Mouse (Mus musculus) G1E (cell line): Measurements from ENCODE around the gene Vps53. TPM values are rescaled to one million over a fixed set of nuclear protein-coding genes. Genes with fewer than 3 reads are reported as not detected.

Experiments
- ATAC-seq: 2 replicates; pipeline ENCODE4 v1.8.0; 2016; ENCODE audit warnings: mild to moderate bottlenecking; ENCODE audit not compliant: insufficient number of reproducible peaks, poor library complexity, low FRiP score, severe bottlenecking; ENCODE audit errors: extremely low read depth
- DNase-seq: peaks from one replicate; pipeline ENCODE4 v3.0.0; 2012; ENCODE audit warnings: low spot score
- H3K27me3 ChIP-seq: 2 replicates; pipeline ENCODE4 v1.6.1; 2012; ENCODE audit warnings: mild to moderate bottlenecking, low read length, inconsistent platforms; ENCODE audit not compliant: insufficient read depth
- H3K36me3 ChIP-seq: replicated peaks from 2 replicates; pipeline ENCODE3; 2012; ENCODE audit warnings: mild to moderate bottlenecking, inconsistent platforms
- H3K4me1 ChIP-seq: 2 replicates; pipeline ENCODE4 v1.6.1; 2012; ENCODE audit warnings: low read depth, low read length, inconsistent platforms, mixed read lengths; ENCODE audit not compliant: insufficient read depth
- H3K4me3 ChIP-seq: 2 replicates; pipeline ENCODE4 v1.5.1; 2012; ENCODE audit warnings: low read depth, mild to moderate bottlenecking, inconsistent platforms, low read length, moderate library complexity, mixed read lengths
- H3K9me3 ChIP-seq: replicated peaks from 2 replicates; pipeline ENCODE4 v1.6.1; 2012; ENCODE audit warnings: inconsistent platforms
- CTCF ChIP-seq: IDR thresholded peaks from 2 replicates; pipeline ENCODE4 v1.5.1; 2012; ENCODE audit warnings: low read depth, low read length, inconsistent platforms, mixed read lengths
- GATA1 ChIP-seq: IDR thresholded peaks from 2 replicates; pipeline ENCODE4 v1.6.1; 2012; ENCODE audit warnings: borderline replicate concordance, low read length, inconsistent platforms, mixed read lengths
- GATA2 ChIP-seq: IDR thresholded peaks from 2 replicates; pipeline ENCODE4 v1.6.1; 2012; ENCODE audit warnings: low read depth, low read length, inconsistent platforms, borderline replicate concordance
- POLR2AphosphoS5 ChIP-seq: IDR thresholded peaks from 2 replicates; pipeline ENCODE4 v1.6.1; 2012; ENCODE audit warnings: low read depth, low read length, inconsistent platforms; ENCODE audit not compliant: insufficient replicate concordance
- TAL1 ChIP-seq: conservative IDR thresholded peaks from 2 replicates; pipeline ENCODE4 v1.6.1; 2012; ENCODE audit warnings: low read depth, low read length, inconsistent platforms, mixed read lengths
- polyA plus RNA-seq: library from polyadenylated mRNA; stranded (reverse); fragments of >175 nt; gene quantifications from 2 replicates; pipeline ENCODE4 v1.2.3, GENCODE M21; 2012
- total RNA-seq, 2 experiments: library from RNA; stranded (forward) in 1 of 2; stranded (reverse) in 1 of 2; fragments of 200-1000 nt in 1 of 2; fragments of >200 nt in 1 of 2; fragmentation: Nextera tagmentation in 1 of 2; gene quantifications; 2 replicates each; pipeline ENCODE4 v1.2.3; 2014 to 2017

Gene Vps53
- total and polyA plus RNA-seq, 3 experiments = 26.1 to 39.3 (median 35.5) TPM

DNA sequence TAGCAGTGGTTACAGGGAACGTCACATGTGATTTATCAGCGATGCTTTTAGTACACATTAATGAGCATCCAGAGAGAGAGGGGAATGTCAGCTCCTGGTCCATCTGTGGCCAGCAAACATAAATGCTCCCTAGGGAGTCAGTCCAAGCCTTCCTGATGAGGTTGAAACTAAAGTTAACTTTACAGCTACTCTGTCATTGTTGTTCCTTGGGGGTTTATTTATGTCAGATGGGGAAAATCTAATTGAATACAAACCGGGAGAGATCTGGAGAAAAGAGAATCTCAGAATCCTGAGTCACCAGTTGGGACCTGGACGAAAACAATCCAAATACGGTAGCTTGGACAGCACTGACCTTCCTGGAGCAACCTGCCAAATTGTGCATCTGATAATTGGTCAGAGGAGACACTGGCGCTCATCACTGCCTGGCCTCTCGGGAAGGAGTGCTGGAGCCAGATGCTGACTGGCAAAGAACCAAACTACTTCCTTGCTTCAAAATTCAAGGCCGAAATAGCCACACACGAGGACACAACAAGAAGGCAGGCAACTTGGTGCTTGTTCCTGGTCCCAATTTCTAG lies 113.8 kb downstream of the Vps53 start:
- H3K4me1 ChIP-seq = no peaks in the 10 kb centered on the region
- H3K27me3 ChIP-seq = no peaks in the 10 kb centered on the region
- no peak for DNase-seq
- H3K36me3 ChIP-seq = peaks cover 30% of the 10 kb centered on the region
- no peaks in the 10 kb centered on the region for H3K9me3 ChIP-seq
- no peak for TF ChIP-seq TAL1
- TF ChIP-seq CTCF = no peak
- TF ChIP-seq POLR2AphosphoS5 = no peak
- no peak for ATAC-seq
- H3K4me3 ChIP-seq = no peak overlapping the region

DNA sequence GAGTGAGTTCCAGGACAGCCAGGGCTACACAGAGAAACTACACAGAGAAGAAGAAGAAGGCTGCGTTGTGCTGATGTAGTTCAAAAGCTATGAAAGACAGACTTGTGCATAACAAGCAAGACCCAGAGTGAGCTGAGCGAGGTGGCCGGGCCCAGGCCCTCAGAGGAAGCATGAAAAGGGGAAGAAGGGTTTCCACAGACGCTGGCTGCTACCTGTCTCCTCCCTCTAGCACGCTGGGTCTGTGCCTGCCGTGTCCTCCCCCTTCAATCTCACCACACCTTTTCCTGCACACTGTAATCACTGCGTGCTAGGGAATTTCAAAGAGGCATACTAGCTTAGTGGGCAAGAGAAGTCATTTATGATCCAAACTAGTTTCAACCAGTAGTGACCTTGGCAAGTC lies 115.0 kb downstream of the Vps53 start:
- no peak for TF ChIP-seq GATA2
- no peak for TF ChIP-seq TAL1
- TF ChIP-seq POLR2AphosphoS5 = no peak
- TF ChIP-seq GATA1 = no peak
- no peak for TF ChIP-seq CTCF
- no peaks in the 10 kb centered on the region for H3K9me3 ChIP-seq
- ATAC-seq (no peak), DNase-seq (no peak)
- no peaks in the 10 kb centered on the region for H3K4me1 ChIP-seq
- peaks cover 30% of the 10 kb centered on the region for H3K36me3 ChIP-seq
- H3K4me3 ChIP-seq = no peak overlapping the region
- H3K27me3 ChIP-seq = no peaks in the 10 kb centered on the region

DNA sequence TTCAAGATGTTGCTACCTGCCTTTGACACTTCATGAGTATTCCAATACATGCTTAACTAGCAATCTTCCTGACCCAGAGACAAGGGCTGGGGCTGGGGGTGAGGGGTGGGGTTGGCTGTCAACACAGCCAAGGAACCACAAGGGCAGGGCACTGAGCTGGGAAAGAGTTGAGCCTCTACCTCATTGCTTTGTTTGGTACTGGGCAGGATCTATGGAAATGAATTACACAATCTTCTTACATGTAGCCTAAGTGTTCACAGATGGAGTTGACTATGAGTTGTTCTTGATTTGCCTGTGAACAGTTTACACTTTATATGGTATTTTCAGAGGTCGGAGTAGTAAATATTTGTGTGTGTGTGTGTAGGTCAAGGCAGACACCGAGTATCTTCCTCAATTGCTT lies 118.5 kb downstream of the Vps53 start:
- no peak for DNase-seq
- Histone ChIP-seq H3K4me3 (no peak overlapping the region), H3K4me1 (no peaks in the 10 kb centered on the region), H3K9me3 (no peaks in the 10 kb centered on the region), H3K27me3 (no peaks in the 10 kb centered on the region), H3K36me3 (peaks cover 21% of the 10 kb centered on the region)
- no peak for ATAC-seq
- TF ChIP-seq CTCF (no peak), POLR2AphosphoS5 (no peak), GATA2 (no peak), GATA1 (no peak), TAL1 (no peak)

DNA sequence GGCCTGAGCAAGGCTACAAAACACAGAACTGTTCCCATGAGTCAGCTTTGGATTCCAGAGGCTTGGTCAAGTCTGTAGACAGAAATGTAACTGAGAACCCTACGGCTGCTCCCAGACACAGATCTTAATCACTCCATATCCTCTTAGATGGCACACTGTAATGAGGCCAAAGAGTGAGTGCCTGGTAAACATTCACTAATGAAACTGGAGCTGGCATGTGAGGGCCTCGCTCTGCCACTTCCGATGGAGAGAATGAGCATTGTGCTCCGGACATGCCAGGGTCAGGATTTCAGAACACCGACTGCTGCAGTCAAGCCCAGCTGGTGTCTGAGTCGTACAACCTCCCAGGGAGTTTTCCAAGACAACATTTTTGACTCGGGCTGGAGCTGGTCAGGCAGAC lies 119.5 kb downstream of the Vps53 start:
- H3K27me3 ChIP-seq = no peaks in the 10 kb centered on the region
- TF ChIP-seq TAL1 (no peak), POLR2AphosphoS5 (no peak), CTCF (no peak), GATA2 (no peak), GATA1 (no peak)
- no peaks in the 10 kb centered on the region for H3K9me3 ChIP-seq
- ATAC-seq (no peak), DNase-seq (no peak)
- no peak overlapping the region for H3K4me3 ChIP-seq
- H3K4me1 ChIP-seq = no peaks in the 10 kb centered on the region
- peaks cover 20% of the 10 kb centered on the region for H3K36me3 ChIP-seq

DNA sequence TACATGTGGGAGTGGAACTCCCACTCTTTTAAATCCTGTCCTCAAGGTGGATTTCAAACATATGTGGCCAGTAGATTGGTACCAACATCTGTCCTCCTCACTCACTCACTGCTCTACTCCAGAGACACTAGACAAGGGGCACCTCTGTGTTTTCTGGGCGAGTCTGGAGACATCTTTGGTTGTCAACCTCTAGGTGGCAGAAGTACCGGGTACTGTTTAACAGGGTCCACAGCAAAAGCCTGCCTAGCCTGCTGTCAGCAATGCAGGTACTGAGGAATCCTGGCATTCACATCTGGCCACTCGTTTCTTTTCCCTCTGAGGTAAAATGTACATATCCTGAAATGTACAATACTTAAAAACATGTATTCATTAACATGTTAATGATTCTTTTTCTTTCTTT lies 123.0 kb downstream of the Vps53 start:
- H3K4me1 ChIP-seq = no peaks in the 10 kb centered on the region
- H3K27me3 ChIP-seq = no peaks in the 10 kb centered on the region
- TF ChIP-seq GATA1 (no peak), GATA2 (no peak), TAL1 (no peak), CTCF (no peak)
- no peak overlapping the region for H3K4me3 ChIP-seq
- H3K36me3 ChIP-seq = peaks cover 11% of the 10 kb centered on the region
- H3K9me3 ChIP-seq = no peaks in the 10 kb centered on the region
- ATAC-seq (no peak), DNase-seq (no peak)

DNA sequence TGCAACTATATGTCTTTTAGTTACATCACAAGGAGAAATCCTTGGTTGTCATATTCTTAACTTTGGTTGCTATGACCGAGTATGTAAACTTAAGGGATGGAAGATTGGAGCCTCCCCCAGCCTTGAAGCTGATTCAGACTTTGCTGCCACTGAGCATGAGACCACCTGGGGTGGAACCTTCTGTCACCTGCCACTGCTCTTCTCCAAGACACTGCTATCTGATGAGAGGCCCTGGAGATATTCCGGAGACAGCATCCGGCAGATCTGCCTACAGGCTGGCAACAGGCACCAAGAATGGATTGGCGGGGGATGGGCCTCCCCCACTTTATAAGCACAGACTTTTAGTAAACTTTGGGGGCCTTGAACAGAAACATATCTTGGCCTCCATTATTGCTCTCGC lies 127.0 kb downstream of the Vps53 start:
- H3K27me3 ChIP-seq = no peaks in the 10 kb centered on the region
- no peaks in the 10 kb centered on the region for H3K4me1 ChIP-seq
- ATAC-seq = no peak
- no peak for DNase-seq
- TF ChIP-seq TAL1 (no peak), POLR2AphosphoS5 (no peak), CTCF (no peak), GATA2 (no peak), GATA1 (no peak)
- H3K4me3 ChIP-seq = no peak overlapping the region
- H3K36me3 ChIP-seq = peaks cover 13% of the 10 kb centered on the region
- H3K9me3 ChIP-seq = no peaks in the 10 kb centered on the region
